Mouse (Mus musculus) limb, embryonic 14.5 days (tissue): ENCODE measurements around the gene Gm10203. TPM values are rescaled to one million over a fixed set of nuclear protein-coding genes. Genes with fewer than 3 reads are reported as not detected.

Experiments used
- ATAC-seq: fragments of 200-750 bp; cut with Nextera tagmentation; 2 replicates; pipeline ENCODE4 v1.8.0; 2017; ENCODE audit warnings: low read depth, moderate number of reproducible peaks, moderate TSS enrichment; ENCODE audit not compliant: low FRiP score
- DNase-seq: peaks from one replicate; pipeline ENCODE4 v3.0.0-alpha.2; 2015; ENCODE audit warnings: low spot score
- H3K27ac ChIP-seq: fragments of 300-500 bp; sonication (generic); replicated peaks from 2 replicates; pipeline ENCODE4 v1.5.1; 2014; ENCODE audit warnings: low read depth, mild to moderate bottlenecking, low read length, moderate library complexity, mixed read lengths
- H3K27me3 ChIP-seq: fragments of 300-500 bp; sonication (generic); 2 replicates; pipeline ENCODE4 v1.6.1; 2014; ENCODE audit warnings: low read length, mixed read lengths; ENCODE audit not compliant: control insufficient read depth, insufficient read depth
- H3K36me3 ChIP-seq: fragments of 300-500 bp; sonication (generic); 2 replicates; pipeline ENCODE4 v1.6.1; 2014; ENCODE audit warnings: mild to moderate bottlenecking, low read length, moderate library complexity, mixed read lengths; ENCODE audit not compliant: control insufficient read depth, insufficient read depth
- H3K4me1 ChIP-seq: fragments of 300-500 bp; sonication (generic); 2 replicates; pipeline ENCODE4 v1.6.1; 2014; ENCODE audit warnings: antibody characterized with exemption, low read length, mixed read lengths; ENCODE audit not compliant: control insufficient read depth, insufficient read depth
- H3K4me2 ChIP-seq: fragments of 300-500 bp; sonication (generic); replicated peaks from 2 replicates; pipeline ENCODE4 v1.6.1; 2014; ENCODE audit warnings: low read depth, mild to moderate bottlenecking, low read length, moderate library complexity; ENCODE audit not compliant: severe bottlenecking
- H3K4me3 ChIP-seq: fragments of 300-500 bp; sonication (generic); replicated peaks from 2 replicates; pipeline ENCODE4 v1.5.1; 2014; ENCODE audit warnings: low read length
- H3K9ac ChIP-seq: fragments of 300-500 bp; sonication (generic); 2 replicates; pipeline ENCODE4 v1.6.1; 2014; ENCODE audit warnings: mild to moderate bottlenecking, low read depth, low read length, moderate library complexity; ENCODE audit not compliant: severe bottlenecking
- H3K9me3 ChIP-seq: fragments of 300-500 bp; sonication (generic); 2 replicates; pipeline ENCODE4 v1.6.1; 2016; ENCODE audit warnings: low read length; ENCODE audit not compliant: control insufficient read depth
- POLR2A ChIP-seq: fragments of 200-500 bp; IDR thresholded peaks from 2 replicates; pipeline ENCODE4 v1.8.0; 2012; ENCODE audit warnings: inconsistent platforms, mild to moderate bottlenecking, moderate library complexity, borderline replicate concordance; ENCODE audit not compliant: insufficient read depth, insufficient read length; ENCODE audit errors: extremely low read depth
- WGBS: fragments of 180-500 bp; shearing (Covaris S2); extraction: QIAGEN DNeasy Blood & Tissue Kit; methylation state at CpG from one replicate; pipeline ENCODE4 v1.1.7; 2014; 5-methylcytosine and 5-hydroxymethylcytosine counted together
- polyA plus RNA-seq, 2 experiments: library from polyadenylated mRNA; depleted of rRNA in 1 of 2; stranded (reverse) in 1 of 2; unstranded in 1 of 2; fragments of >200 nt; fragmentation: Nextera tagmentation in 1 of 2; extraction: Ambion mirVana in 1 of 2; gene quantifications; 2 replicates each; pipeline versions ENCODE4 v1.2.1 to v1.2.3; 2012 to 2014

Gene Gm10203
- polyA plus RNA-seq, 2 experiments: not detected

- H3K27ac ChIP-seq: no peak overlapping the region
- ATAC-seq (no peak), DNase-seq (no peak)
- peaks cover 8% of the 10 kb centered on the region; the same call in 1 of the 2 replicates for H3K9me3 ChIP-seq
- no peak overlapping the region for H3K4me2 ChIP-seq
- H3K4me3 ChIP-seq: no peak overlapping the region
- no peak overlapping the region for H3K9ac ChIP-seq
- no peak for TF ChIP-seq POLR2A
- no peaks in the 10 kb centered on the region for H3K27me3 ChIP-seq
- peaks cover 40% of the 10 kb centered on the region for H3K36me3 ChIP-seq
- H3K4me1 ChIP-seq: no peaks in the 10 kb centered on the region
- 67% methylated on average over 4 of the region's 4 CpGs for WGBS
These were observed 44.1 kb downstream of the Gm10203 start for GRCm38 (mm10) chr6:149173831-149174625.

GRCm38 (mm10) chr6:149174932-149175570 lies 45.1 kb downstream of the Gm10203 start:
- WGBS: 96% methylated on average over 3 of the region's 3 CpGs
- Histone ChIP-seq H3K9ac (no peak overlapping the region), H3K27me3 (no peaks in the 10 kb centered on the region), H3K4me3 (no peak overlapping the region), H3K36me3 (peaks cover 42% of the 10 kb centered on the region), H3K27ac (no peak overlapping the region), H3K4me2 (no peak overlapping the region), H3K4me1 (no peaks in the 10 kb centered on the region), H3K9me3 (peaks cover 9% of the 10 kb centered on the region; the same call in 1 of the 2 replicates)
- no peak for ATAC-seq
- no peak for DNase-seq
- no peak for TF ChIP-seq POLR2A

GRCm38 (mm10) chr6:149179064-149179463 lies 49.1 kb downstream of the Gm10203 start:
- no peak for DNase-seq
- Histone ChIP-seq H3K36me3 (peaks cover 66% of the 10 kb centered on the region), H3K9me3 (peaks cover 9% of the 10 kb centered on the region; the same call in 1 of the 2 replicates)

More at GRCm38 (mm10) chr6:149179064-149179463, 49.1 kb downstream of the Gm10203 start:
- H3K4me1 ChIP-seq: no peaks in the 10 kb centered on the region
- no peak overlapping the region for H3K4me2 ChIP-seq
- H3K27ac ChIP-seq: no peak overlapping the region
- H3K9ac ChIP-seq: no peak overlapping the region
- H3K4me3 ChIP-seq: no peak overlapping the region
- no peaks in the 10 kb centered on the region for H3K27me3 ChIP-seq
- no peak for TF ChIP-seq POLR2A
- no peak for ATAC-seq

Other genes with a start within 250 kb of the Gm10203 start
- 32.3 and 33.3 TPM in 2 replicates for gene Caprin2, start 233.9 kb upstream of the Gm10203 start, polyA plus RNA-seq (2012; rRNA removed)
- gene Caprin2, start 233.9 kb upstream of the Gm10203 start, polyA plus RNA-seq (2014; fragmentation: Nextera tagmentation; extraction: Ambion mirVana): 8.9 and 10.5 TPM in 2 replicates
- gene Sinhcaf, start 183.7 kb upstream of the Gm10203 start, polyA plus RNA-seq (2012; rRNA removed): 24.9 and 28.3 TPM in 2 replicates
- gene Sinhcaf, start 183.7 kb upstream of the Gm10203 start, polyA plus RNA-seq (2014; fragmentation: Nextera tagmentation; extraction: Ambion mirVana): 69.9 and 81.1 TPM in 2 replicates
- 4.7 and 4.8 TPM in 2 replicates for gene Dennd5b, start 28.5 kb upstream of the Gm10203 start, polyA plus RNA-seq (2012; rRNA removed)
- 6.6 and 8.4 TPM in 2 replicates for gene Dennd5b, start 28.5 kb upstream of the Gm10203 start, polyA plus RNA-seq (2014; fragmentation: Nextera tagmentation; extraction: Ambion mirVana)
- 13.5 and 15.0 TPM in 2 replicates for gene Etfbkmt, start 9.7 kb downstream of the Gm10203 start, polyA plus RNA-seq (2012; rRNA removed)
- 10.4 and 12.1 TPM in 2 replicates for gene Etfbkmt, start 9.7 kb downstream of the Gm10203 start, polyA plus RNA-seq (2014; fragmentation: Nextera tagmentation; extraction: Ambion mirVana)
- 22.2 and 23.2 TPM in 2 replicates for gene Amn1, start 58.5 kb downstream of the Gm10203 start, polyA plus RNA-seq (2012; rRNA removed)
- 31.1 and 34.8 TPM in 2 replicates for gene Amn1, start 58.5 kb downstream of the Gm10203 start, polyA plus RNA-seq (2014; fragmentation: Nextera tagmentation; extraction: Ambion mirVana)
- gene Resf1, start 179.2 kb downstream of the Gm10203 start, polyA plus RNA-seq (2012; rRNA removed): 10.0 and 12.3 TPM in 2 replicates
- gene Resf1, start 179.2 kb downstream of the Gm10203 start, polyA plus RNA-seq (2014; fragmentation: Nextera tagmentation; extraction: Ambion mirVana): 41.6 and 49.1 TPM in 2 replicates